Mouse (Mus musculus) lung, embryonic 16.5 days (tissue): ENCODE measurements around the gene Polr2j. TPM values are rescaled to one million over a fixed set of nuclear protein-coding genes. Genes with fewer than 3 reads are reported as not detected.

ENCODE experiments used
- ATAC-seq: fragments of 200-750 bp; cut with Nextera tagmentation; 2 replicates; pipeline ENCODE4 v1.8.0; 2017; ENCODE audit warnings: low read depth, mild to moderate bottlenecking, moderate library complexity
- H3K27ac ChIP-seq: fragments of 300-500 bp; sonication (generic); 2 replicates; pipeline ENCODE4 v1.5.1; 2014; ENCODE audit warnings: mild to moderate bottlenecking, control low read depth, low read length
- H3K27me3 ChIP-seq: fragments of 300-500 bp; sonication (generic); 2 replicates; pipeline ENCODE4 v1.6.1; 2014; ENCODE audit warnings: low read depth, low read length, mixed read lengths; ENCODE audit not compliant: control insufficient read depth, insufficient read depth
- H3K36me3 ChIP-seq: fragments of 300-500 bp; sonication (generic); 2 replicates; pipeline ENCODE4 v1.6.1; 2014; ENCODE audit warnings: low read length; ENCODE audit not compliant: control insufficient read depth, insufficient read depth
- H3K4me1 ChIP-seq: fragments of 300-500 bp; sonication (generic); replicated peaks from 2 replicates; pipeline ENCODE4 v1.6.1; 2014; ENCODE audit warnings: low read length, mixed read lengths; ENCODE audit not compliant: control insufficient read depth, insufficient read depth
- H3K4me2 ChIP-seq: fragments of 300-500 bp; sonication (generic); 2 replicates; pipeline ENCODE4 v1.6.1; 2014; ENCODE audit warnings: low read depth, low read length, control low read depth
- H3K4me3 ChIP-seq: fragments of 300-500 bp; sonication (generic); 2 replicates; pipeline ENCODE4 v1.5.1; 2014; ENCODE audit warnings: mild to moderate bottlenecking, low read length, control low read depth
- H3K9ac ChIP-seq: fragments of 300-500 bp; sonication (generic); 2 replicates; pipeline ENCODE4 v1.6.1; 2014; ENCODE audit warnings: low read length, control low read depth
- H3K9me3 ChIP-seq: fragments of 300-500 bp; sonication (generic); 2 replicates; pipeline ENCODE4 v1.6.1; 2016; ENCODE audit warnings: low read length; ENCODE audit not compliant: control insufficient read depth
- WGBS: fragments of 180-500 bp; shearing (Covaris S2); extraction: QIAGEN DNeasy Blood & Tissue Kit; methylation state at CpG from one replicate; pipeline ENCODE4 v1.1.7; 2014; 5-methylcytosine and 5-hydroxymethylcytosine counted together
- polyA plus RNA-seq: library from polyadenylated mRNA; unstranded; fragments of >200 nt; fragmentation: Nextera tagmentation; extraction: Ambion mirVana; gene quantifications from 2 replicates; pipeline ENCODE4 v1.2.1, GENCODE M21; 2015

The Polr2j gene
- polyA plus RNA-seq, 1 experiment from 2014 or later: 211 TPM

GRCm38 (mm10) chr5:136136292-136136990 is 20.0 kb downstream of the Polr2j start:
- no peaks in the 10 kb centered on the region for H3K9me3 ChIP-seq
- H3K27me3 ChIP-seq: no peaks in the 10 kb centered on the region
- WGBS: 4% methylated on average over 20 of the region's 20 CpGs
- H3K27ac ChIP-seq: peak overlapping the region; percentile 68
- peak overlapping the region; percentile 83 for H3K4me3 ChIP-seq
- peaks cover 11% of the 10 kb centered on the region for H3K36me3 ChIP-seq
- peak overlapping the region; percentile 54 for H3K4me2 ChIP-seq
- peak overlapping the region; percentile 84 for H3K9ac ChIP-seq
- H3K4me1 ChIP-seq: peaks cover 9% of the 10 kb centered on the region
- no peak; the same call in 1 of the 2 replicates for ATAC-seq

- Histone ChIP-seq H3K4me2 (no peak overlapping the region), H3K4me1 (peaks cover 9% of the 10 kb centered on the region), H3K27ac (no peak overlapping the region), H3K27me3 (no peaks in the 10 kb centered on the region), H3K36me3 (peaks cover 13% of the 10 kb centered on the region), H3K9ac (no peak overlapping the region), H3K9me3 (no peaks in the 10 kb centered on the region), H3K4me3 (no peak overlapping the region)
- ATAC-seq: no peak
- 70% methylated on average over 13 of the region's 13 CpGs for WGBS
These were observed 21.3 kb downstream of the Polr2j start for GRCm38 (mm10) chr5:136137658-136138274.

GRCm38 (mm10) chr5:136139393-136139792 is 23.0 kb downstream of the Polr2j start:
- peaks cover 13% of the 10 kb centered on the region for H3K36me3 ChIP-seq
- H3K4me1 ChIP-seq: peaks cover 9% of the 10 kb centered on the region
- H3K4me3 ChIP-seq: no peak overlapping the region
- no peak overlapping the region for H3K27ac ChIP-seq
- ATAC-seq: no peak
- no peak overlapping the region for H3K9ac ChIP-seq
- H3K4me2 ChIP-seq: no peak overlapping the region
- 0 out of 2 replicates have a peak, but pooled peaks cover 2% of the 10 kb centered on the region for H3K9me3 ChIP-seq
- 90% methylated on average over 13 of the region's 13 CpGs for WGBS
- H3K27me3 ChIP-seq: no peaks in the 10 kb centered on the region

- Histone ChIP-seq H3K4me1 (peaks cover 9% of the 10 kb centered on the region), H3K4me2 (no peak overlapping the region), H3K27me3 (no peaks in the 10 kb centered on the region), H3K9ac (no peak overlapping the region), H3K4me3 (no peak overlapping the region), H3K36me3 (peaks cover 13% of the 10 kb centered on the region), H3K27ac (no peak overlapping the region), H3K9me3 (0 out of 2 replicates have a peak, but pooled peaks cover 2% of the 10 kb centered on the region)
- WGBS: 93% methylated on average over 10 of the region's 10 CpGs
- no peak for ATAC-seq
These were observed 23.6 kb downstream of the Polr2j start for GRCm38 (mm10) chr5:136140057-136140482.

- no peak overlapping the region for H3K4me3 ChIP-seq
- no peak overlapping the region for H3K9ac ChIP-seq
- no peak for ATAC-seq
- no peak overlapping the region for H3K27ac ChIP-seq
- peaks cover 13% of the 10 kb centered on the region for H3K36me3 ChIP-seq
- 0 out of 2 replicates have a peak, but pooled peaks cover 2% of the 10 kb centered on the region for H3K9me3 ChIP-seq
- no peaks in the 10 kb centered on the region for H3K27me3 ChIP-seq
- no peak overlapping the region for H3K4me2 ChIP-seq
- 84% methylated on average over 5 of the region's 5 CpGs for WGBS
- no peaks in the 10 kb centered on the region for H3K4me1 ChIP-seq
These were observed 26.3 kb downstream of the Polr2j start for GRCm38 (mm10) chr5:136142746-136143145.

GRCm38 (mm10) chr5:136143161-136143755 is 26.8 kb downstream of the Polr2j start:
- no peak overlapping the region for H3K27ac ChIP-seq
- H3K4me2 ChIP-seq: no peak overlapping the region
- no peaks in the 10 kb centered on the region for H3K4me1 ChIP-seq
- no peaks in the 10 kb centered on the region for H3K27me3 ChIP-seq
- H3K9me3 ChIP-seq: 0 out of 2 replicates have a peak, but pooled peaks cover 2% of the 10 kb centered on the region
- H3K36me3 ChIP-seq: peaks cover 13% of the 10 kb centered on the region
- WGBS: 87% methylated on average over 6 of the region's 6 CpGs
- no peak for ATAC-seq
- no peak overlapping the region for H3K4me3 ChIP-seq
- no peak overlapping the region for H3K9ac ChIP-seq

GRCm38 (mm10) chr5:136144606-136145430 is 28.4 kb downstream of the Polr2j start:
- ATAC-seq: peak; percentile 54; the same call in 1 of the 2 replicates
- no peaks in the 10 kb centered on the region for H3K4me1 ChIP-seq
- no peak overlapping the region for H3K27ac ChIP-seq
- peaks cover 13% of the 10 kb centered on the region for H3K36me3 ChIP-seq
- WGBS: 54% methylated on average over 12 of the region's 12 CpGs
- 0 out of 2 replicates have a peak, but pooled peaks cover 2% of the 10 kb centered on the region for H3K9me3 ChIP-seq
- no peak overlapping the region for H3K4me2 ChIP-seq
- H3K9ac ChIP-seq: no peak overlapping the region
- H3K4me3 ChIP-seq: no peak overlapping the region
- H3K27me3 ChIP-seq: no peaks in the 10 kb centered on the region

GRCm38 (mm10) chr5:136146936-136147335 is 30.5 kb downstream of the Polr2j start:
- 94% methylated on average over 1 of the region's 1 CpGs for WGBS
- no peak for ATAC-seq
- Histone ChIP-seq H3K27ac (no peak overlapping the region), H3K36me3 (0 out of 2 replicates have a peak, but pooled peaks cover 2% of the 10 kb centered on the region), H3K4me1 (no peaks in the 10 kb centered on the region), H3K4me3 (no peak overlapping the region), H3K27me3 (no peaks in the 10 kb centered on the region), H3K4me2 (no peak overlapping the region), H3K9me3 (0 out of 2 replicates have a peak, but pooled peaks cover 2% of the 10 kb centered on the region), H3K9ac (no peak overlapping the region)
